Mouse (Mus musculus) intestine, embryonic 16.5 days (tissue): Measurements from ENCODE around the gene Phb2. TPM values are rescaled to one million over a fixed set of nuclear protein-coding genes. Genes with fewer than 3 reads are reported as not detected.
A peak's percentile ranks its signal among the peaks of the same experiment; 100 is the strongest.

Experiments used
- ATAC-seq: fragments of 200-750 bp; cut with Nextera tagmentation; 2 replicates; pipeline ENCODE4 v1.8.0; 2017; ENCODE audit warnings: moderate TSS enrichment, moderate library complexity
- H3K27ac ChIP-seq: fragments of 300-500 bp; sonication (generic); 2 replicates; pipeline ENCODE4 v1.5.1; 2014; ENCODE audit warnings: mild to moderate bottlenecking, low read length
- H3K27me3 ChIP-seq: fragments of 300-500 bp; sonication (generic); replicated peaks from 2 replicates; pipeline ENCODE4 v1.6.1; 2014; ENCODE audit warnings: low read length, control low read depth, mixed read lengths; ENCODE audit not compliant: control insufficient read depth, insufficient read depth
- H3K36me3 ChIP-seq: fragments of 300-500 bp; sonication (generic); 2 replicates; pipeline ENCODE4 v1.6.1; 2014; ENCODE audit warnings: low read length, control low read depth; ENCODE audit not compliant: control insufficient read depth, insufficient read depth
- H3K4me1 ChIP-seq: fragments of 300-500 bp; sonication (generic); 2 replicates; pipeline ENCODE4 v1.6.1; 2014; ENCODE audit warnings: low read length, control low read depth, mixed read lengths; ENCODE audit not compliant: control insufficient read depth, insufficient read depth
- H3K4me2 ChIP-seq: fragments of 300-500 bp; sonication (generic); 2 replicates; pipeline ENCODE4 v1.6.1; 2014; ENCODE audit warnings: low read depth, low read length, control low read depth
- H3K4me3 ChIP-seq: fragments of 300-500 bp; sonication (generic); 2 replicates; pipeline ENCODE4 v1.5.1; 2014; ENCODE audit warnings: mild to moderate bottlenecking, low read length
- H3K9ac ChIP-seq: fragments of 300-500 bp; sonication (generic); 2 replicates; pipeline ENCODE4 v1.6.1; 2014; ENCODE audit warnings: low read depth, low read length
- H3K9me3 ChIP-seq: fragments of 300-500 bp; sonication (generic); 2 replicates; pipeline ENCODE4 v1.6.1; 2016; ENCODE audit warnings: low read length, control low read depth; ENCODE audit not compliant: control insufficient read depth
- WGBS: fragments of 180-500 bp; shearing (Covaris S2); extraction: QIAGEN DNeasy Blood & Tissue Kit; methylation state at CpG from one replicate; pipeline ENCODE4 v1.1.7; 2014; 5-methylcytosine and 5-hydroxymethylcytosine counted together
- polyA plus RNA-seq: library from polyadenylated mRNA; unstranded; fragments of >200 nt; fragmentation: Nextera tagmentation; extraction: Ambion mirVana; gene quantifications from 2 replicates; pipeline ENCODE4 v1.2.1, GENCODE M21; 2015

Gene Phb2
- polyA plus RNA-seq, 1 experiment from 2014 or later, result 489 TPM

DNA sequence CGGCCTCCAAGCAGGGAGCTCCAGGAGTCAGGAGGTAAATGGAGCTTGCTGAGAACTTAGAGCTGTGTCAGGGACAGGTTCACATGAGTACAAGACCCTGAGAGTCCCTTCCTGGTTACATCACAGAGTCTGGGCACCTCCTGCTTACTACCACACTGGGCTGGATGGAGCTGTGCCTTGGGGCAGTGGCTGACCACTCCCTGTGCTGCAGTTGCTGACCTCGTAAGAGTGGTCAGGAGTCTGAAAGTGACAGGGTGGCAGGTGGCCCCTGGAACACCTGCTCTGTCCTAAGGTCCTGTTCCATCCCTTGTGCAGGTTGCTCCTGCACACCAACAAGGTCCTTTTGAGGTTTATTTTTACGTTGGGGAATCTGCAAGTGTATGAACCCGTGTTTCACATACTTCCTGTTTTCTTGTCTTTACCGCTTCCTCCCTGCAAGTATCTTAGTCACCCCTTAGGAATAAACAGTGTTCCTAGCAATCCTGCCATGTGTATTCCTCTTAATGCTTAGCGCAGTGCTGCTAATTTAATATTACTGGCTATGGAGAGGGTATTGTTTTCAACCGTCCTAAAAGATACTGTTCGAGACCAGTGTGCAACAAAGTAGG, 23.9 kb upstream of the Phb2 start:
- WGBS, result 76% methylated on average over 8 of the region's 8 CpGs
- peaks cover 25% of the 10 kb centered on the region for H3K4me1 ChIP-seq
- H3K9me3 ChIP-seq, result no peaks in the 10 kb centered on the region
- H3K9ac ChIP-seq, result no peak overlapping the region
- no peaks in the 10 kb centered on the region for H3K27me3 ChIP-seq
- H3K4me2 ChIP-seq, result no peak overlapping the region
- no peaks in the 10 kb centered on the region for H3K36me3 ChIP-seq
- ATAC-seq, result no peak
- no peak overlapping the region for H3K4me3 ChIP-seq
- no peak overlapping the region for H3K27ac ChIP-seq

DNA sequence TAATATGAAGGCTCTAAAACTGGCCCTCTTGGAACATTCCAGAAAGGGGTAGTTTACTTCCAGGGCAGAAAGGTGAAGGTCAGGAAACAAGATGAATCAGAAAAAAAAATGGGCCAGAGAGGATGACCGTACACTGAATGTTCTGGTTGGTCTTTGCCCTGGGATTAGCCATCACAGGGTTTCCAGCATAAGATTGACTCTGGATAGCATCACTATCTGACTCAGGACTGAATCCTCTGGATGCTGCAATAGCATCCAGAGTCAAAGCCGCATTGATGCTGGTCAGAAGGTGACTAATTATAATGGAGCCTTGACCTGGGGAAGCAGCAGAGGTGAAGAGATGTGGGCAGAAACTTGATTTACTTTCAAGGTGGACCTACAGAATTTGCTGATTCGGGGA, 23.1 kb upstream of the Phb2 start:
- Histone ChIP-seq H3K4me3 (no peak overlapping the region), H3K36me3 (no peaks in the 10 kb centered on the region), H3K4me1 (peaks cover 26% of the 10 kb centered on the region), H3K27ac (no peak overlapping the region), H3K27me3 (no peaks in the 10 kb centered on the region), H3K9ac (no peak overlapping the region), H3K9me3 (no peaks in the 10 kb centered on the region), H3K4me2 (no peak overlapping the region)
- no peak for ATAC-seq
- 90% methylated on average over 3 of the region's 3 CpGs for WGBS

DNA sequence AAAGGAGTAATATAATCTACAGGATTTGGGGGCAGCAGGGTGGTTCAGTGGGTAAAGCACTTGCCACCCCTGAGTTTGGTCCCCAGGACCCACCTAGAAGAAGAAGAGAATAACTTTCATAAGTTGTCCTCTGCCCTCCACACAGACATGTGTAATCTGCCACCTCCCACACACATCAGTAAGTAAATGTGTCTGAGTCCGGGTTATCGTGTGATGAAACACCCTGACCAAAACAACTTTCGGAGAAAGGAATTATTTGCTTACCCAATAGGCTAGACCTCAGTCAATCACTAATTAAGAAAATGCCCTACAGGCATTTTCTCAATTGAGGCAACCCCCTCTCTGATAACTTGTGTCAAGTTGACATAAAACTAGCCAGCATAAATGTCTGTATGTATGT, 21.6 kb upstream of the Phb2 start:
- WGBS, result 91% methylated on average over 3 of the region's 3 CpGs
- ATAC-seq, result no peak
- no peak overlapping the region for H3K4me2 ChIP-seq

DNA sequence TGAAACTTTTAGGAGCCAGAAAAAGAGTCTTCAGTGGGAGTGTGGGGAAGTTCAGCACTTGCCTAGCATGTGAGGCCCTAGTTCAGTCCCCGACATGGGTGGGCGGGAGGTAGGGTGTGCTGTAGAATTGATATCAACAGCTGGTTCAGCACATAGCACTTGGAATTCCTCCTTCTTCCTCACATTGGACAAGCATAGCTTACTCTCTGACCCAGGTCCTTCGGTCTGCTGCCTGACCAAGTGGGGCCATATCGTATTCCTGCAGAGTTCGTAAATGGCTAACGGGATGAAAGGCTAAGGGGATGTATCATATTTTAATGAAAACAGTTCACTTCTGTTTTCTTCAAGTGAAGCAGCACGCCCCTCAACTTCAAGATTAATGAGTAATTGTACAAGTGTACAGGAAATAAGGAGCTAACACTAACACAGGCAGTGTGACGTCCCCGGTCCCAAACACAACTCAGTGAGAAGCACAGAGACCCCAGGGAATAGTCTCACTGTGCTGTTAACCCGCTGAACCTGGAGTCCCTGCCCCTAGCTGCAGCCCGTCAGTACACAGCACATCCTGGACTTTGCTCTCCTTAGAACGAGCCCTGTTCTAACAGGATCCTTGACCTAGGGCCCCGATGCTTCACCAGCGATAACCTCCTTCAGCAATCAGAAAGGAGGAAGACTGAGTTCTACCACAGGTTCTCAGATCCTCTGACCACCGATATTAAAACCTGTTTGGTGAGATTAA, 18.7 kb upstream of the Phb2 start:
- ATAC-seq, result peak; percentile 80
- Histone ChIP-seq H3K9me3 (no peaks in the 10 kb centered on the region), H3K27me3 (no peaks in the 10 kb centered on the region), H3K9ac (0 out of 2 replicates have a peak overlapping the region, but pooled peaks have one; percentile 49), H3K4me2 (no peak overlapping the region), H3K27ac (peak overlapping the region; percentile 82), H3K36me3 (no peaks in the 10 kb centered on the region), H3K4me3 (no peak overlapping the region), H3K4me1 (peaks cover 23% of the 10 kb centered on the region)
- 50% methylated on average over 15 of the region's 15 CpGs for WGBS

More for the DNA sequence above, 21.6 kb upstream of the Phb2 start:
- no peaks in the 10 kb centered on the region for H3K9me3 ChIP-seq
- H3K36me3 ChIP-seq, result no peaks in the 10 kb centered on the region
- H3K27me3 ChIP-seq, result no peaks in the 10 kb centered on the region
- no peak overlapping the region for H3K4me3 ChIP-seq
- no peak overlapping the region for H3K9ac ChIP-seq
- H3K4me1 ChIP-seq, result peaks cover 34% of the 10 kb centered on the region
- H3K27ac ChIP-seq, result no peak overlapping the region

DNA sequence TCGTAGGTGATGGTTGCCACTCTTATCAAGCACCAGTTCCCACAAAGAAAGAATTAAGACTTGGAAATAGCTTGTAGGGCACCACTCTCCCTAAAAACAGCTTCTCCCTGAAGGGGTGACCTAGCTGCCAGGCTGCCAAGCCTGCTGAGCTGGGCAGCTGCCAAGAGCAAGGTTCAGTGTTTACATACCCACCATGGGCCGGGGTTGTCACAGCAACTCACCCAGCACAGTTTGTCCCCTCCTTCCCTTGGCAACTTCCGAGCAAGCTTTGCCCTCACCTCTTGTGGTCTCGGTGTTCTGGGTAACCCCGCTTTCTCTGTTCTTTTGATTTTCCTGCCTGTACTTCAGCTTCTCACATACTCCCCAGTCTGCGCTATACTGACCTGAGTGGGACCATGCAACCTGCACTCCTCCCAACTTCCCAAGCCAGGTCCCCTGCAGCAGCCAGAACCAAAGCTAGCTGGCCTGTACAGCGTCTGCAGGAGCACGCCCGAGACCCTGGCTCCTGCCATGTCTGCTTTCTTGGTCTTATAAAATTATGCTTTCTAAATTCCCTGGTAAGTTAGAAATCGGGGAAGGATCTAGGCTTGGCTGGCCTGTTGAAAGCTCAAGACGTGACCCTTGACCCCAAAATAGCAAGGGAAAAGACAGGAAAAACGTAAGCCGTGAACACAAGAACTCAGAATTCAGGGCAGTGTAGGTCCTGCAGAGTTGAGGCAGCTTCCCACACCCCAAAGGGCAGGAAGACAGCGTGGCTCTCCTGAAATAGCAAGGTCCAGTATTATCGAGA, 17.8 kb upstream of the Phb2 start:
- no peak overlapping the region for H3K4me2 ChIP-seq
- WGBS, result 69% methylated on average over 15 of the region's 15 CpGs
- no peak overlapping the region for H3K4me3 ChIP-seq
- H3K27ac ChIP-seq, result peak overlapping the region; percentile 82
- peak; percentile 68 for ATAC-seq
- no peaks in the 10 kb centered on the region for H3K36me3 ChIP-seq
- H3K9me3 ChIP-seq, result no peaks in the 10 kb centered on the region
- H3K27me3 ChIP-seq, result no peaks in the 10 kb centered on the region
- peaks cover 23% of the 10 kb centered on the region for H3K4me1 ChIP-seq
- peak overlapping the region; percentile 49 for H3K9ac ChIP-seq

DNA sequence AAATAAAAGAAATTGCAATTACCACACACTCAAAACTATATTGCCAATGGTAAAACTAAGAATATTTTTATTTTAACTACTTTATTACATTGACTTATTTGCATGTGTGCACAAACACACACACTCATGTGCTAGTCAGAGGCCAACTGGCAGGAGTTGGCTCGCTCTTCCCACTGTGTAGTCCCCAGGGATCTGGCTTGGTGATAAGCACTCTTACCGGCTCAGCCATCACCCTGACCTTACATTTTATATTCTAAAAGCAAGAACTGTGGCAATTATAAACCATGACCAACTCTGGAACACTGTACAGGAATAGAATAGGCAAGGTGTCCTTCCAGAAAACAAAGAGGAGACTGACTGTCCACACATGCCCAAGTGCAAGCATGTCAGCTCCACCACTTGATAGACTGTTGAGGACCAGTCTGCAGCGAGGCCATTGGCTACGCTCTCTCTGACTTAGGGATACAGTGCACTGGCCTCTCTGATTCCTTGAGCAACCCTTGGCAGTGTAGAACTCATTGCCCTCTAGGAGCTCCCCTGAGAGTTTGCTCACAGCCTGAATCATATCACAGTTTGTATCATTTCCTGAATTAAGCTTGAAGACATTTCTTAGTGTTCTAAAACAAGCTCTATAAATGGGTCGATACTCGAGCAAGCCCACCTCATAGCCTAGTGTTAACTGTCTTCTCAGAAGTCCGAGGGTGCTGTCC, 15.5 kb upstream of the Phb2 start:
- Histone ChIP-seq H3K4me3 (no peak overlapping the region), H3K9ac (no peak overlapping the region), H3K36me3 (no peaks in the 10 kb centered on the region), H3K4me1 (peaks cover 23% of the 10 kb centered on the region), H3K4me2 (no peak overlapping the region), H3K9me3 (no peaks in the 10 kb centered on the region), H3K27me3 (no peaks in the 10 kb centered on the region), H3K27ac (no peak overlapping the region)
- no peak for ATAC-seq
- 89% methylated on average over 7 of the region's 7 CpGs for WGBS

DNA sequence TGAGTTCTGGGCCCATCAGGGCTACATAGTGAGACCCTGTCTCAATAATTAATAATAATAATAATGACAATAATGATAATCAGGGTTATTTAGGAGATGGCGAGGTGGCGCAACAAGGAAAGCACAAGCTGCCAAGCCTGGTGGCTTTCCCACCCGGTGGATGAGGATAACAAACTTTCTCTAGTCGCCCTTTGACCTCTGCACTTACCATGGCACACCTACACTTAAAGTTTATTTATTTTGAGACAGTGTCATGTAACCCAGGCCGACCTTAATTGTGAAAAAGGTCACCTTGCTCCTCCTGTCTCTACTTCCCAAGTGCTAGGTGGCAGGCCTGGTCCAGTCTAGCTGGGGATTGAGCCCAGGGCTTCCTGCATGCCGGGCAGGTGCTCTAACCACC, 13.4 kb upstream of the Phb2 start:
- H3K4me2 ChIP-seq, result no peak overlapping the region
- 73% methylated on average over 6 of the region's 6 CpGs for WGBS
- H3K36me3 ChIP-seq, result peaks cover 15% of the 10 kb centered on the region; the same call in 1 of the 2 replicates
- H3K27ac ChIP-seq, result no peak overlapping the region
- H3K9ac ChIP-seq, result no peak overlapping the region
- no peak overlapping the region for H3K4me3 ChIP-seq
- no peaks in the 10 kb centered on the region for H3K27me3 ChIP-seq
- ATAC-seq, result no peak
- no peaks in the 10 kb centered on the region for H3K9me3 ChIP-seq
- peaks cover 11% of the 10 kb centered on the region for H3K4me1 ChIP-seq

DNA sequence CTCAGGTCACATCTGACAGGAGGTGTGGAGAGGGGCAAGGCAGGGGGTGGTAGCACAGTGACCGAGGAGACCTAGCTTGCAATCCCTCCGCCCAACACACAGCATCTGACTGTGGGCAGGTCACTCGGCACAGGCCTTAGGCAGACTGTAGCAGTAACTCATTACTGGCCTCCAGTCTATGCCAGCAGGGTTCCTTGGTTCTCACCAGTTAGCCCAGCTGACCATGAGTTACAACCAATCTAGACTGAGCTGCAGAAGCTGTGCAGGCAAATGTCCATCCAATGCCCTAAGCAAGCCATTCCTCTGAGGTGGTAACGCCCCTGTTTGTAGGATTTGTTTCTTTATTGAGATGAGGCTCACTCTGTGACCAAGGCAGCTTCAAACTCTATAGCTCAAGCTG, 12.8 kb upstream of the Phb2 start:
- Histone ChIP-seq H3K27me3 (no peaks in the 10 kb centered on the region), H3K9ac (no peak overlapping the region), H3K4me3 (no peak overlapping the region), H3K27ac (no peak overlapping the region), H3K36me3 (peaks cover 15% of the 10 kb centered on the region), H3K4me2 (no peak overlapping the region), H3K4me1 (peaks cover 5% of the 10 kb centered on the region), H3K9me3 (no peaks in the 10 kb centered on the region)
- ATAC-seq, result no peak
- WGBS, result 89% methylated on average over 4 of the region's 4 CpGs
